Mouse (Mus musculus): ENCODE measurements around the gene Atp2a3.

DNA sequence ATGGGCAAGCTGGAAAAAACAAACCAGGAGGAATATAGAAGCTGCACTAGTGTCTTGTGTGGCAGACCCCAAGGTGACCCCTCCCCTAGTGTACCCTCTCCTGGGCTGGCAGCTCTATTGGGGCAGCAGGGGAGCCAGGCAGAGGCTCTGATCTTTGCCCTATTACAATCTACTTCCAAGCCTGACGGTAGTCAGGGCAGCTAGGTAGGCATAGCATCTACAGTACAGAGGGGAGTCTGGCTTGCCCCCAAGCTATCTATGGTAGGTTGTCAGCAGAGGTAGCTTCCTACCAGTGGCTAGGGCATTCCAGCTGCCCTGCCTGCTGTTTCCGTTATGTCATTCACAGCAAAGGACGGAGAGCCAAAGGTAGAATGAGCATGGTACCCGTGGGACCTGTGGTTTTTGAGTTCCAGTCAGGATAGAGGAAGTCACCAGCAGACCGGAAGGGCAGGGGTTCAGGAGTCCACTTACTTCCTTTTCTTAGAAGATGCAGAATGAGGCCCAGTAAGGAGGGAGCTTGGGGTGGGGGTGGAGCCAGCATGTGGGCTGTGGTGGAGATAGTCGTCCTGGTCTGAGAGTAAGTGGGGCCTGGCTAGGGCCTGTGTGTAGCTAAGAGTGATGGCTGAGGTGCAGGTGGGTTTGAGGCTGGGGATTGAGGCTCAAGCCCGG is 63.4 kb downstream of the Atp2a3 start:
- TF ChIP-seq CTCF (IDR thresholded peaks at IDR 0.05; ENCODE audit: low read depth) (no peak), EP300 (IDR thresholded peaks at IDR 0.05; ENCODE audit: low read depth) (no peak)
